Mouse (Mus musculus): ENCODE data around the gene Olfr1250.
"Not testable (repeated sequence)": the region's sequence is repeated elsewhere in the genome, so short reads cannot be mapped to it uniquely, and the experiment has no call there.

Gene Olfr1250

DNA sequence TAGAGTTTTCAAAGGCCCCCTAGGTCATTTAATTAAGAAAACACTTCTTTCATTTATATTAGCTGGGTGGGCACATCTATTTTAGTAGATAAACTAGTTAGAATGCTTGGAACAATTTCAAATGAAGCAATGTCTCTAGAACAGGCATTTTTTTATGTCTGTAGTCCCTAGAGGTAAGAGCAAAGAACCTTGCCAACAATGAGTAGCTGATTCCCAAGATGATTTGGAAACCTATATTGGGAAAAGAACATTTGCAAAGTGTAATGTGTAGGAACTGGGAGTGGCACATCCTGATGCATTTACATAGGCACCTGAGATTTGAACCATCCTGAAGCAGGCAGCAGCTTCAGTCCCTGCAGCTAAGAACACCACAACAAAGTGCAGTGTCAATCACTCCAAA, at the start of gene Olfr1250:
Gene Olfr1250, minus strand, starts transcription at position 101 of the 400 bp plus-strand sequence.
- no peak for DNase-seq

DNA sequence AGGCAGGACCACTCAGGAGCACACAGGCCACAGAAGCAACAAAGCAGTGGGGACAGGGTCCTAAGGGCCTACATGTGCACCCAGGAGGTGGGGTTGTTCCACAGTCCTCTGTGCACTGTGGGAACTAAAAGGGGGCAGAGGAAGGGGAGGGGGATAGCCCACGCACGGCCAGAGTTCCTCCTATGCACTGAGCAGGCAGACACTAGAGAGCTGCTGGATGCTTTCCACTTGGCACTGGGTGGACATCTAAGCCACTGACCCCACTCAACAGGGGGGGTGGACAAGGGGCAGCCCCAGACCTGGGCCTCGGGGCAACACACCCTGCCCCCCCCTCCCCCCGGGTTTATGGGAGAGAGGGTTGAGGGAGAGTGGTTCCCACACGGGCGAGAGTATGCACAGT, 30.7 kb upstream of the Olfr1250 start:
- no peak for DNase-seq

DNA sequence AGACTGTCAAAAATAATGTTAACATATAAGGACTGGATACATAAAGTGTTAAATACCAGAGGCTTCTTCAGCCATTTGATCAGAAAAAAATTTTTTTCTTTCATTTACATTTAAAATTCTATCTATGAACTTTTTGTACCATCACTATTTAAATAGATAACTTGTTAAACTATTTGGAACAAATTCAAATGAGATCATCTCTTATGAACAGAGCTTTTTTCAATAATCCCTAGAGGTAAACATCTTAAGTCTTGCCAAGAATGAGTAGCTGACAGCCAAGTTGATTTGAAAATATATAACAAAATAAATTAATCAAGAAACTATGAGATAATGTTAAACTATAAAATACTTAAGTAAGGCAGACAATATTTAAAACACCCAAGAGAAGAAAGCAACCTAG, 10.6 kb upstream of the Olfr1250 start, which contains the start of gene Olfr1251:
Gene Olfr1251, minus strand, starts transcription at position 101 of the 400 bp plus-strand sequence.
- DNase-seq = no peak

DNA sequence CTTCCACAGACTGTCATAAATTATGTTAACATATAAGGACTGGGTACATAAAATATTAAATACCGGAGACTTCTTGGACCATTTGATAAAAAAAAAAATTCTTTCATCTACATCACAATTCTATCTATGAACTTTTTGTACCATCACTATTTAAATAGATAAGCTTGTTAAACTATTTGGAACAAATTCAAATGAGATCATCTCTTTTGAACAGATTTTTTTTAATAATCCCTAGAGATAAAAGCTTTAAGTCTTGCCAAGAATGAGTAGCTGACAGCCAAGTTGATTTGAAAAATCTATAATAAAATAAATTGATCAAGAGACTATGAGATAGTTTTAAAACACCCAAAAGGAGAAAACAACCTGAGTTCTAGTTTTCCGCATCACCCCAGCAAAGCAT, 26.4 kb downstream of the Olfr1250 start, which contains the start of gene Olfr1249:
Gene Olfr1249, minus strand, starts transcription at position 101 of the 400 bp plus-strand sequence.
- no peak for DNase-seq

DNA sequence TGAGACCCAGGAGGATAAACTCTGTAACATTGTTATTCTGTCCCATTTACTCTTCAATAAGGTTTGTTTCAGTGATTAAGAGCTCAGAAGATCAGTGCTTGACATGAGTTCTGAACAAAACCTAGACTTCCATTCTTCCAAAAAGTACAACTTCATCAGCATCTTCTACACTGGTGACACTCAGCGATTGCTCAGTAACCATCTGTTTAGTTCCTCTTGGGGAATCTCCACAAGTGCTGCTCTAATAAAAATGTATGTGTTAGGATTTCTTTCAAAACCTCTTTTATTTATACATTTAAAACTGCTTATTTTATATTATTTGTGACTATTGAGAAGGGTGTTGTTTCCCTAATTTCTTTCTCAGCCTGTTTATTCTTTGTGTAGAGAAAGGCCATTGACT, 43.1 kb downstream of the Olfr1250 start, which contains the start of gene Olfr1248:
Gene Olfr1248, minus strand, starts transcription at position 101 of the 400 bp plus-strand sequence.
- DNase-seq = not testable (repeated sequence)

DNA sequence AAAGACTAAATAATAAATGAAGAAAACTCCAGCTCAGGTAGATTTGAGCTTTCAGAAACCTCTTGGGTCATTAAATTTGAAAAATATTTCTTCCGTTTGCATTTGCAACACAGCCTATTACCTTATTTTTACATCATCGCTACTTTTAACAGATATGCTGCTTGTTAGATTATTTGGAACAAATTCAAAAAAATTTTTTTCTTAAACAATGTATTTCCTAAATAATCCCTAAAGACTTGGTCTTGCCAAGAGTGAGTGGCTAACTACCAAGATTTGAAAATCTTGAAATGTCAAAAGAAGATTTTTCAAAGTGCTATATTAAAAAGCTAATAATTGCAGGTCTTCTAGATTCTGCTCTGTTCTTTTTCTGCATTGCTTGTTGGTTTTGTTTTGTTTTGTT, 47.2 kb downstream of the Olfr1250 start, which contains the start of gene Olfr1247:
Gene Olfr1247, minus strand, starts transcription at position 101 of the 400 bp plus-strand sequence.
- DNase-seq = no peak
